Mouse (Mus musculus) urinary bladder, postnatal 25 days (tissue): ENCODE data around the gene Pld4.
A peak's percentile ranks its signal among the peaks of the same experiment; 100 is the strongest.
"Not testable (repeated sequence)": the region's sequence is repeated elsewhere in the genome, so short reads cannot be mapped to it uniquely, and the experiment has no call there.

Experiments used
- DNase-seq: peaks from one replicate; pipeline ENCODE4 v3.0.0; 2022; ENCODE audit warnings: low spot score

The Pld4 gene

GRCm38 (mm10) chr12:112801864-112802846, 41.7 kb downstream of the Pld4 start, which contains the start of gene Ahnak2:
Gene Ahnak2, minus strand, starts transcription at chr12:112802657.
- no peak for DNase-seq

GRCm38 (mm10) chr12:112802917-112803316, 42.5 kb downstream of the Pld4 start:
- DNase-seq: no peak

- DNase-seq: no peak
These were observed 43.6 kb downstream of the Pld4 start for GRCm38 (mm10) chr12:112804046-112804445.

- DNase-seq: no peak
These were observed 45.6 kb downstream of the Pld4 start for GRCm38 (mm10) chr12:112806044-112806443.

- no peak for DNase-seq
These were observed 47.3 kb downstream of the Pld4 start for GRCm38 (mm10) chr12:112807796-112808195.

- no peak for DNase-seq
These were observed 47.7 kb downstream of the Pld4 start for GRCm38 (mm10) chr12:112808212-112808586.

- peak; percentile 90 for DNase-seq
These were observed 48.3 kb downstream of the Pld4 start, which contains the start of gene Clba1 for GRCm38 (mm10) chr12:112808587-112809364. Gene Clba1, plus strand, starts transcription at chr12:112808937.

GRCm38 (mm10) chr12:112809641-112810040, 49.2 kb downstream of the Pld4 start:
- DNase-seq: no peak

GRCm38 (mm10) chr12:112810092-112810885, 49.8 kb downstream of the Pld4 start:
- DNase-seq: no peak

GRCm38 (mm10) chr12:112813370-112813769, 52.9 kb downstream of the Pld4 start:
- no peak for DNase-seq

GRCm38 (mm10) chr12:112814682-112815470, 54.4 kb downstream of the Pld4 start:
- DNase-seq: no peak

GRCm38 (mm10) chr12:112816294-112816693, 55.8 kb downstream of the Pld4 start:
- peak; percentile 43 for DNase-seq

- DNase-seq: not testable (repeated sequence)
These were observed 56.4 kb downstream of the Pld4 start for GRCm38 (mm10) chr12:112816866-112817265.
